Mouse (Mus musculus) neutrophil, adult 83 days (primary cell): ENCODE measurements around the gene Capn1. TPM values are rescaled to one million over a fixed set of nuclear protein-coding genes. Genes with fewer than 3 reads are reported as not detected.

Source experiments
- total RNA-seq, 2 experiments: library from RNA; stranded (reverse); gene quantifications; one replicate each; pipeline ENCODE4 v1.2.4; 2023

Capn1 gene
- total RNA-seq, result 100 to 1,000 TPM; 242 to 264 TPM

GRCm38 (mm10) chr19:6015511-6016315 is at the start of gene Capn1:
TSS of gene Capn1 (minus strand) at chr19:6015897.

GRCm38 (mm10) chr19:6061021-6061533 is 45.4 kb upstream of the Capn1 start, which contains the start of gene Znhit2:
TSS of gene Znhit2 (plus strand) at chr19:6061192.

GRCm38 (mm10) chr19:6057313-6058096 is 41.8 kb upstream of the Capn1 start, which contains the start of the genes Mrpl49 and Fau:
TSS of gene Mrpl49 (minus strand) at chr19:6057785.
TSS of gene Fau (plus strand) at chr19:6057844.

GRCm38 (mm10) chr19:6046294-6047153 is 30.8 kb upstream of the Capn1 start, which contains the start of gene Syvn1:
TSS of gene Syvn1 (plus strand) at chr19:6046576.

DNA sequence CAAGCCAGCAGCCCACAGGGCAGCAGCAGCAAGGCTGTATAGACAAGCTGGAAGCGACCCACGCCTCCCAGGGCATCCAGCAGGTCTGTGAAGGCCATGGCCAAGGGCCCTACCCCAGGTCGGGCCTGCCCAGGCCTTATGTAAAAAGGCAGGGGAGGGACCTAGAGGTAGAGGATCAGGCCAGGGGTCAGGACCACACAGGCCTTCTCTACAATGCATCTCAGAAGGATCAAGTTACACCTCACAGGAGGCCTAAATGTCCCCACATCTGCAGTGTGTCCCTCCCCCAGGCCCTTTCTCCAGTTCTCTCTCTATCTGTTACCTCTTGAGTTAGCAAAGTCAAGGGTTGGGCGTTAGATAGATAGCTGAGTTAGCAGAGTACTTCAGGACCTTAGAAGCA is 29.7 kb downstream of the Capn1 start, which contains the start of gene Slc22a20:
Gene Slc22a20 (minus strand): TSS at position 101 of the 400 bp plus-strand sequence.

GRCm38 (mm10) chr19:5963883-5964562 is 51.7 kb downstream of the Capn1 start, which contains the start of gene Pola2:
TSS of gene Pola2 (minus strand) at chr19:5964202.

Other genes starting within 250 kb of the Capn1 start
- gene Scyl1, start 244.5 kb downstream of the Capn1 start, total RNA-seq, result 10 to 100 TPM; 48.2 to 54.7 TPM
- 10 to 100 TPM; 59.9 to 62.7 TPM for gene Frmd8, start 140.6 kb downstream of the Capn1 start, total RNA-seq
- 10 to 100 TPM; 48.2 to 55.2 TPM for gene Slc25a45, start 138.1 kb downstream of the Capn1 start, total RNA-seq
- gene Tigd3, start 121.7 kb downstream of the Capn1 start, total RNA-seq, result 1 to 10 TPM; 2.4 to 3.3 TPM
- gene Dpf2, start 102.9 kb downstream of the Capn1 start, total RNA-seq, result 100 to 1,000 TPM; 106 to 111 TPM
- gene Cdc42ep2, start 91.1 kb downstream of the Capn1 start, total RNA-seq, result 1 to 10 TPM; 3.2 to 4.7 TPM
- gene Pola2, start 51.7 kb downstream of the Capn1 start, total RNA-seq, result 10 to 100 TPM; 38.1 to 39.3 TPM
- 1 to 10 TPM; 1.9 to 2.3 TPM for gene Slc22a20, start 29.8 kb downstream of the Capn1 start, total RNA-seq
- 10 to 100 TPM; 40.0 to 42.7 TPM for gene Syvn1, start 30.7 kb upstream of the Capn1 start, total RNA-seq
- 10 to 100 TPM; 15.5 to 17.7 TPM for gene Mrpl49, start 41.9 kb upstream of the Capn1 start, total RNA-seq
- gene Fau, start 41.9 kb upstream of the Capn1 start, total RNA-seq, result 1,000 to 10,000 TPM; 1,500 to 1,520 TPM
- 10 to 100 TPM; 11.3 to 13.7 TPM for gene Znhit2, start 45.3 kb upstream of the Capn1 start, total RNA-seq
- 10 to 100 TPM in 1 of 2 experiments, 1 to 10 TPM in 1; 9.7 to 10.8 TPM for gene Tm7sf2, start 52.5 kb upstream of the Capn1 start, total RNA-seq
- 10 to 100 TPM; 71.2 to 76.9 TPM for gene Vps51, start 61.3 kb upstream of the Capn1 start, total RNA-seq
- not detected for gene Tmem262, start 64.1 kb upstream of the Capn1 start, total RNA-seq
- not detected for gene Gm28374, start 66.4 kb upstream of the Capn1 start, total RNA-seq
- gene Zfpl1, start 69.1 kb upstream of the Capn1 start, total RNA-seq, result 10 to 100 TPM; 23.8 to 26.0 TPM
- gene Cdca5, start 69.1 kb upstream of the Capn1 start, total RNA-seq, result 10 to 100 TPM; 31.2 to 31.6 TPM
- gene AC131692.1, start 78.5 kb upstream of the Capn1 start, total RNA-seq, result 1 to 10 TPM; 1.2 to 2.0 TPM
- gene Naaladl1, start 89.9 kb upstream of the Capn1 start, total RNA-seq, result 1 to 10 TPM in 1 of 2 experiments, under 1 TPM in 1; 0.46 to 1.7 TPM
- gene Sac3d1, start 102.8 kb upstream of the Capn1 start, total RNA-seq, result 1 to 10 TPM; 6.6 to 7.2 TPM
- 10 to 100 TPM; 11.3 to 14.2 TPM for gene Snx15, start 112.4 kb upstream of the Capn1 start, total RNA-seq
- 1 to 10 TPM in 1 of 2 experiments, under 1 TPM in 1; 0.94 to 1.3 TPM for gene Batf2, start 125.1 kb upstream of the Capn1 start, total RNA-seq
- gene Arl2, start 125.7 kb upstream of the Capn1 start, total RNA-seq, result 10 to 100 TPM; 12.9 to 17.1 TPM
- not detected for gene Majin, start 168.5 kb upstream of the Capn1 start, total RNA-seq
- gene Gpha2, start 210.5 kb upstream of the Capn1 start, total RNA-seq, result not detected
- gene Ppp2r5b, start 220.0 kb upstream of the Capn1 start, total RNA-seq, result 10 to 100 TPM; 18.7 to 20.3 TPM
- 100 to 1,000 TPM in 1 of 2 experiments, 10 to 100 TPM in 1; 88.4 to 104 TPM for gene Atg2a, start 225.8 kb upstream of the Capn1 start, total RNA-seq